Mouse (Mus musculus): ENCODE measurements around the gene Dnajc19.

GRCm38 (mm10) chr3:34006301-34006700 lies 74.8 kb downstream of the Dnajc19 start:
- TF ChIP-seq POLR2A (IDR thresholded peaks at IDR 0.05; ENCODE audit: low read depth, low read length) = no peak
- TF ChIP-seq CTCF (conservative IDR thresholded peaks at IDR 0.05; ENCODE audit: insufficient read depth, insufficient read length, low read depth, low read length) = no peak
